Mouse (Mus musculus) CH12.LX (cell line): ENCODE data around the gene Pdzd2. TPM values are rescaled to one million over a fixed set of nuclear protein-coding genes. Genes with fewer than 3 reads are reported as not detected.

ENCODE experiments used
- DNase-seq: peaks from one replicate; pipeline ENCODE4 v3.0.0-alpha.2; 2013; ENCODE audit errors: extremely low read depth
- H3K27ac ChIP-seq: 2 replicates; pipeline ENCODE4 v1.5.1; 2012; ENCODE audit warnings: low read depth, mild to moderate bottlenecking, control low read depth, moderate library complexity; ENCODE audit not compliant: insufficient read depth
- H3K27me3 ChIP-seq: replicated peaks from 2 replicates; pipeline ENCODE3; 2012; ENCODE audit warnings: inconsistent platforms
- H3K36me3 ChIP-seq, 2 experiments: replicated peaks in 1 of 2; 2 replicates each; pipeline versions ENCODE3 to v1.6.1; 2012; ENCODE audit warnings: inconsistent platforms in 1 of 2, low read length in 1 of 2, mild to moderate bottlenecking in 1 of 2, mixed read lengths in 1 of 2, moderate library complexity in 1 of 2; ENCODE audit not compliant: control insufficient read depth in 1 of 2, insufficient read depth in 1 of 2
- H3K4me1 ChIP-seq, 2 experiments: 2 replicates each; pipeline ENCODE4 v1.6.1; 2012; ENCODE audit warnings: inconsistent platforms in 1 of 2, moderate library complexity in 1 of 2; ENCODE audit not compliant: insufficient read depth in 2 of 2, control insufficient read depth in 1 of 2
- H3K4me2 ChIP-seq: 2 replicates; pipeline ENCODE4 v1.6.1; 2012; ENCODE audit warnings: low read depth, mild to moderate bottlenecking, control low read depth; ENCODE audit not compliant: poor library complexity, insufficient read depth, severe bottlenecking
- H3K4me3 ChIP-seq, 3 experiments: fragments of 150-350 bp in 1 of 3; sonication (generic) in 1 of 3; replicated peaks in 1 of 3; 2 replicates each; pipeline versions ENCODE3 to v1.5.1; 2011 to 2012; ENCODE audit warnings: low read depth in 2 of 3, low read length in 2 of 3, mild to moderate bottlenecking in 2 of 3, moderate library complexity in 2 of 3, control low read depth in 1 of 3, improper control_type of control experiment in 1 of 3, inconsistent platforms in 1 of 3, mixed read lengths in 1 of 3; ENCODE audit not compliant: poor library complexity in 1 of 3
- H3K79me2 ChIP-seq: replicated peaks from 2 replicates; pipeline ENCODE4 v1.6.1; 2012; ENCODE audit warnings: mild to moderate bottlenecking, moderate library complexity; ENCODE audit not compliant: control insufficient read depth, poor library complexity, insufficient read depth, severe bottlenecking; ENCODE audit errors: extremely low read depth
- H3K9ac ChIP-seq: 2 replicates; pipeline ENCODE4 v1.6.1; 2012; ENCODE audit warnings: low read depth, mild to moderate bottlenecking, control low read depth, moderate library complexity; ENCODE audit not compliant: insufficient read depth
- H3K9me3 ChIP-seq: replicated peaks from 2 replicates; pipeline ENCODE3; 2012; ENCODE audit warnings: low read length, inconsistent platforms, mixed read lengths
- BHLHE40 ChIP-seq: IDR thresholded peaks from 2 replicates; pipeline ENCODE4 v1.6.1; 2011; ENCODE audit warnings: mild to moderate bottlenecking, low read depth, low read length, improper control_type of control experiment
- CHD2 ChIP-seq: IDR thresholded peaks from 2 replicates; pipeline ENCODE4 v1.6.1; 2011; ENCODE audit warnings: low read length, improper control_type of control experiment
- E2F4 ChIP-seq: IDR thresholded peaks from 2 replicates; pipeline ENCODE4 v1.6.1; 2011; ENCODE audit warnings: low read depth, low read length, improper control_type of control experiment; ENCODE audit not compliant: insufficient replicate concordance
- ETS1 ChIP-seq: conservative IDR thresholded peaks from 2 replicates; pipeline ENCODE4 v1.6.1; 2012; ENCODE audit warnings: low read depth, mild to moderate bottlenecking, inconsistent platforms, low read length, improper control_type of control experiment, moderate library complexity
- GABPA ChIP-seq: IDR thresholded peaks from 2 replicates; pipeline ENCODE4 v1.6.1; 2012; ENCODE audit warnings: low read depth, low read length, improper control_type of control experiment, inconsistent platforms; ENCODE audit not compliant: insufficient replicate concordance
- JUN ChIP-seq: IDR thresholded peaks from 2 replicates; pipeline ENCODE4 v1.6.1; 2011; ENCODE audit warnings: low read depth, mild to moderate bottlenecking, low read length, improper control_type of control experiment, moderate library complexity; ENCODE audit not compliant: insufficient read depth
- KAT2A ChIP-seq: IDR thresholded peaks from 2 replicates; pipeline ENCODE4 v1.6.1; 2012; ENCODE audit warnings: low read length, improper control_type of control experiment, inconsistent platforms; ENCODE audit not compliant: insufficient replicate concordance
- MAX ChIP-seq: IDR thresholded peaks from 2 replicates; pipeline ENCODE4 v1.6.1; 2011; ENCODE audit warnings: low read length, improper control_type of control experiment
- MAZ ChIP-seq: IDR thresholded peaks from 2 replicates; pipeline ENCODE4 v1.6.1; 2012; ENCODE audit warnings: low read depth, mild to moderate bottlenecking, inconsistent platforms, low read length, improper control_type of control experiment, moderate library complexity
- MEF2A ChIP-seq: IDR thresholded peaks from 2 replicates; pipeline ENCODE4 v1.6.1; 2014; ENCODE audit warnings: low read depth, mild to moderate bottlenecking, inconsistent platforms, low read length, improper control_type of control experiment, borderline replicate concordance
- MYC ChIP-seq: IDR thresholded peaks from 2 replicates; pipeline ENCODE4 v1.6.1; 2011; ENCODE audit warnings: low read depth, mild to moderate bottlenecking, improper control_type of control experiment, low read length
- NRF1 ChIP-seq: IDR thresholded peaks from 2 replicates; pipeline ENCODE4 v1.6.1; 2014; ENCODE audit warnings: low read depth, mild to moderate bottlenecking, inconsistent platforms, low read length, improper control_type of control experiment, moderate library complexity
- POLR2A ChIP-seq: IDR thresholded peaks from 2 replicates; pipeline ENCODE4 v1.6.1; 2011; ENCODE audit warnings: low read depth, mild to moderate bottlenecking, improper control_type of control experiment, low read length
- POLR2AphosphoS2 ChIP-seq: IDR thresholded peaks from 2 replicates; pipeline ENCODE4 v1.6.1; 2011; ENCODE audit warnings: low read depth, low read length, improper control_type of control experiment
- RAD21 ChIP-seq: IDR thresholded peaks from 2 replicates; pipeline ENCODE4 v1.6.1; 2011; ENCODE audit warnings: low read depth, mild to moderate bottlenecking, low read length, improper control_type of control experiment, moderate library complexity
- RCOR1 ChIP-seq: conservative IDR thresholded peaks from 2 replicates; pipeline ENCODE4 v1.6.1; 2012; ENCODE audit warnings: low read depth, mild to moderate bottlenecking, inconsistent platforms, low read length, improper control_type of control experiment
- TBP ChIP-seq: conservative IDR thresholded peaks from 2 replicates; pipeline ENCODE4 v1.6.1; 2011; ENCODE audit warnings: low read depth, low read length, improper control_type of control experiment
- TCF12 ChIP-seq: IDR thresholded peaks from 2 replicates; pipeline ENCODE4 v1.6.1; 2014; ENCODE audit warnings: low read depth, mild to moderate bottlenecking, inconsistent platforms, low read length, improper control_type of control experiment
- USF2 ChIP-seq: conservative IDR thresholded peaks from 2 replicates; pipeline ENCODE4 v1.6.1; 2011; ENCODE audit warnings: low read depth, low read length, improper control_type of control experiment
- ZC3H11A ChIP-seq: IDR thresholded peaks from 2 replicates; pipeline ENCODE4 v1.6.1; 2012; ENCODE audit warnings: low read depth, mild to moderate bottlenecking, inconsistent platforms, low read length, improper control_type of control experiment
- ZKSCAN1 ChIP-seq: IDR thresholded peaks from 2 replicates; pipeline ENCODE4 v1.6.1; 2012; ENCODE audit warnings: low read depth, inconsistent platforms, low read length, improper control_type of control experiment, borderline replicate concordance
- ZMIZ1 ChIP-seq: IDR thresholded peaks from 2 replicates; pipeline ENCODE4 v1.6.1; 2012; ENCODE audit warnings: low read depth, mild to moderate bottlenecking, inconsistent platforms, low read length, improper control_type of control experiment
- dilution Hi-C: fragments of 300-500 bp; cut with MboI; formaldehyde crosslinking; loops from 2 replicates; pipeline ENCODE4 v1.14.3; 2020; ENCODE audit warnings: low sequenced_read_pairs; ENCODE audit not compliant: extremely low pct_unique_long_range_greater_than_20kb, extremely low pct_ligation_motif_present
- in situ Hi-C: fragments of 300-500 bp; cut with MboI; formaldehyde crosslinking; loops from 3 replicates; pipeline ENCODE4 v1.14.3; 2019; ENCODE audit warnings: low sequenced_read_pairs, low pct_ligation_motif_present, low pct_unique_long_range_greater_than_20kb, mixed read lengths
- polyA plus RNA-seq: library from polyadenylated mRNA; unstranded; fragments of >175 nt; gene quantifications from 2 replicates; pipeline ENCODE4 v1.2.1, GENCODE M21; 2012; ENCODE audit warnings: low read depth; ENCODE audit not compliant: insufficient read length
- total RNA-seq, 2 experiments: library from RNA; depleted of rRNA; stranded (reverse); fragments of 300-350 nt in 1 of 2; fragments of >200 nt in 1 of 2; gene quantifications; 2 replicates each; pipeline ENCODE4 v1.2.3; 2012 to 2014

Pdzd2 gene
- total and polyA plus RNA-seq, 3 experiments = 0.04 to 0.24 (median 0.17) TPM

- dilution Hi-C loops = no loop called here
- H3K9me3 ChIP-seq = no peaks in the 10 kb centered on the region
These were observed 20.9 kb downstream of the Pdzd2 start for GRCm38 (mm10) chr15:12718819-12719218.

GRCm38 (mm10) chr15:12717410-12717809 is 22.3 kb downstream of the Pdzd2 start:
- Histone ChIP-seq H3K27me3 (no peaks in the 10 kb centered on the region), H3K9ac (no peak overlapping the region), H3K4me1 (peaks cover 0 to 4% of the 10 kb centered on the region in 2 experiments; a peak in 1 of 4 replicates), H3K79me2 (no peaks in the 10 kb centered on the region), H3K36me3 (no peaks in the 10 kb centered on the region), H3K4me3 (no peak overlapping the region), H3K27ac (no peak overlapping the region), H3K9me3 (no peaks in the 10 kb centered on the region), H3K4me2 (no peak overlapping the region)
- in situ Hi-C loops = no loop called here
- DNase-seq = no peak
- dilution Hi-C loops = no loop called here
- no peak for TF ChIP-seq GABPA
- no peak for TF ChIP-seq USF2
- TF ChIP-seq RCOR1 = no peak
- no peak for TF ChIP-seq ZMIZ1
- TF ChIP-seq RAD21 = no peak
- TF ChIP-seq E2F4 = no peak
- no peak for TF ChIP-seq NRF1
- no peak for TF ChIP-seq MAX
- TF ChIP-seq POLR2A = no peak
- no peak for TF ChIP-seq KAT2A
- no peak for TF ChIP-seq MYC

More at GRCm38 (mm10) chr15:12718819-12719218, 20.9 kb downstream of the Pdzd2 start:
- H3K4me2 ChIP-seq = no peak overlapping the region
- H3K4me1 ChIP-seq = peaks cover 0 to 4% of the 10 kb centered on the region in 2 experiments; a peak in 1 of 4 replicates
- H3K4me3 ChIP-seq = no peak overlapping the region
- H3K79me2 ChIP-seq = no peaks in the 10 kb centered on the region
- H3K27ac ChIP-seq = no peak overlapping the region
- no peak for DNase-seq
- in situ Hi-C loops = no loop called here
- no peaks in the 10 kb centered on the region for H3K27me3 ChIP-seq
- no peak for TF ChIP-seq CHD2
- no peak for TF ChIP-seq ZKSCAN1
- no peak for TF ChIP-seq ZC3H11A
- no peak overlapping the region for H3K9ac ChIP-seq
- no peaks in the 10 kb centered on the region for H3K36me3 ChIP-seq

- no peak for TF ChIP-seq BHLHE40
- TF ChIP-seq POLR2AphosphoS2 = no peak
- no peak for TF ChIP-seq MEF2A
- no peak for TF ChIP-seq JUN
- no peak for TF ChIP-seq ETS1
- TF ChIP-seq RAD21 = no peak
- no peak for TF ChIP-seq TCF12
- no peak for TF ChIP-seq MAZ
- no peak for TF ChIP-seq TBP
- dilution Hi-C loops = no loop called here
- H3K4me2 ChIP-seq = no peak overlapping the region
These were observed 22.8 kb downstream of the Pdzd2 start for GRCm38 (mm10) chr15:12716881-12717280.

More at GRCm38 (mm10) chr15:12716881-12717280, 22.8 kb downstream of the Pdzd2 start:
- Histone ChIP-seq H3K27me3 (no peaks in the 10 kb centered on the region), H3K4me1 (peaks cover 0 to 4% of the 10 kb centered on the region in 2 experiments; a peak in 1 of 4 replicates), H3K9me3 (no peaks in the 10 kb centered on the region), H3K4me3 (no peak overlapping the region), H3K9ac (no peak overlapping the region), H3K36me3 (no peaks in the 10 kb centered on the region), H3K79me2 (no peaks in the 10 kb centered on the region), H3K27ac (no peak overlapping the region)
- in situ Hi-C loops = no loop called here
- DNase-seq = no peak
